Mouse (Mus musculus) intestine, embryonic 14.5 days (tissue): ENCODE measurements around the gene Fbxo6. TPM values are rescaled to one million over a fixed set of nuclear protein-coding genes. Genes with fewer than 3 reads are reported as not detected.

Experiments used
- ATAC-seq: fragments of 200-750 bp; cut with Nextera tagmentation; replicated peaks from 2 replicates; pipeline ENCODE4 v1.8.0; 2017; ENCODE audit warnings: low read depth, moderate number of reproducible peaks, moderate TSS enrichment, moderate library complexity; ENCODE audit not compliant: low FRiP score, low TSS enrichment
- DNase-seq: peaks from one replicate; pipeline ENCODE4 v3.0.0-alpha.2; 2018; ENCODE audit warnings: low spot score
- H3K27ac ChIP-seq: fragments of 300-500 bp; sonication (generic); 2 replicates; pipeline ENCODE4 v1.5.1; 2014; ENCODE audit warnings: low read depth, mild to moderate bottlenecking, control low read depth
- H3K27me3 ChIP-seq: fragments of 300-500 bp; sonication (generic); replicated peaks from 2 replicates; pipeline ENCODE4 v1.6.1; 2014; ENCODE audit warnings: low read length, control low read depth; ENCODE audit not compliant: control insufficient read depth, insufficient read depth
- H3K36me3 ChIP-seq: fragments of 300-500 bp; sonication (generic); 2 replicates; pipeline ENCODE4 v1.6.1; 2014; ENCODE audit warnings: low read length, control low read depth; ENCODE audit not compliant: control insufficient read depth, insufficient read depth
- H3K4me1 ChIP-seq: fragments of 300-500 bp; sonication (generic); replicated peaks from 2 replicates; pipeline ENCODE4 v1.6.1; 2014; ENCODE audit warnings: low read length, control low read depth, mixed read lengths; ENCODE audit not compliant: control insufficient read depth, insufficient read depth
- H3K4me2 ChIP-seq: fragments of 300-500 bp; sonication (generic); 2 replicates; pipeline ENCODE4 v1.6.1; 2014; ENCODE audit warnings: low read length
- H3K4me3 ChIP-seq: fragments of 300-500 bp; sonication (generic); 2 replicates; pipeline ENCODE4 v1.5.1; 2014; ENCODE audit warnings: low read depth, low read length, control low read depth, mixed read lengths
- H3K9ac ChIP-seq: fragments of 300-500 bp; sonication (generic); 2 replicates; pipeline ENCODE4 v1.6.1; 2014; ENCODE audit warnings: mild to moderate bottlenecking, low read length
- H3K9me3 ChIP-seq: fragments of 300-500 bp; sonication (generic); 2 replicates; pipeline ENCODE4 v1.6.1; 2016; ENCODE audit warnings: low read length, control low read depth; ENCODE audit not compliant: control insufficient read depth
- WGBS: fragments of 180-500 bp; shearing (Covaris S2); extraction: QIAGEN DNeasy Blood & Tissue Kit; methylation state at CpG from one replicate; pipeline ENCODE4 v1.1.7; 2014; 5-methylcytosine and 5-hydroxymethylcytosine counted together
- polyA plus RNA-seq: library from polyadenylated mRNA; unstranded; fragments of >200 nt; fragmentation: Nextera tagmentation; extraction: Ambion mirVana; gene quantifications from 2 replicates; pipeline ENCODE4 v1.2.1, GENCODE M21; 2014

Gene Fbxo6
- polyA plus RNA-seq, 1 experiment from 2014 or later = 12.6 TPM

DNA sequence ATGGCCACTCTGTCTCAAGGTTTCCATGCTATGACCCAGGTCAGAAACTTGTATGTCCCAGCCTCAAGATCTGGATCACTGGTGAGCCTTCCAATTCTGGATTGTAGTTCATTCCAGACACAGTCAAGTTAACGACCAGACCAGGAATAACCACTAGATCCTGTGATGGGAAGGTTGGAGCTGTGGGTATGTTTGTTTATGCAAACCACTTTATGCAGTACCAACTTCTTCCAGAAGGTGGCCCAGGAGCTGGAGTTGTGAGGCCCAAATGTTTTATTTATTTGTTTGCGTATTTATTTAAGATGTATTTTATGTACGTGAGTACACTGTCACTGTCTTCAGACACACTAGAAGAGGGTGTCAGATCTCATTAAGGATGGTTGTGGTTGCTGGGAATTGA lies 3.0 kb upstream of the Fbxo6 start:
- 58% methylated on average over 3 of the region's 3 CpGs for WGBS
- DNase-seq = no peak
- Histone ChIP-seq H3K27me3 (peaks cover 5% of the 10 kb centered on the region; the same call in 1 of the 2 replicates), H3K9me3 (no peaks in the 10 kb centered on the region), H3K36me3 (no peaks in the 10 kb centered on the region; the same call in 1 of the 2 replicates), H3K27ac (no peak overlapping the region), H3K9ac (no peak overlapping the region), H3K4me3 (no peak overlapping the region), H3K4me1 (no peaks in the 10 kb centered on the region; the same call in 1 of the 2 replicates), H3K4me2 (no peak overlapping the region)
- no peak for ATAC-seq

DNA sequence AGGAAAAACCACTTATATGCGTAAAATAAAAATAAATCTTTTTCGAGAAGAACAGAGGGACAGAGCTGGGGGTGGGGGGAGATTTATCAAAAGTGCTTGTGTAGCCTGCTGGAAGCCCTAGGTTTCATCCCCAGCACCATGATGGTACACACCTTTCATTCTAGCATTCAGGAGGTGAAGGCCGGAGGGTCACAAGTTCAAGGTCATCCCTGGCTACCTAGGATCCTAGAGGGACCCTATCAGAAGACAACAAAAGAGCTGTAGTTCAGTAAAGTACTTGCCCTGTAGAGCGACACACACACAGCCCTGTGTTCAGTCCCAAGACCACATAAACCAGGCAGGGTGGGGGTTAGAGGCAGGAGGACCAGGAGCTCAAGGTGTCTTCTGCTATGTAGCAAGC lies 2.1 kb upstream of the Fbxo6 start:
- Histone ChIP-seq H3K4me2 (no peak overlapping the region), H3K9me3 (no peaks in the 10 kb centered on the region), H3K9ac (no peak overlapping the region), H3K4me3 (no peak overlapping the region), H3K27ac (no peak overlapping the region), H3K27me3 (peaks cover 5% of the 10 kb centered on the region; the same call in 1 of the 2 replicates), H3K4me1 (no peaks in the 10 kb centered on the region; the same call in 1 of the 2 replicates), H3K36me3 (no peaks in the 10 kb centered on the region; the same call in 1 of the 2 replicates)
- 86% methylated on average over 4 of the region's 4 CpGs for WGBS
- ATAC-seq = no peak
- DNase-seq = no peak

DNA sequence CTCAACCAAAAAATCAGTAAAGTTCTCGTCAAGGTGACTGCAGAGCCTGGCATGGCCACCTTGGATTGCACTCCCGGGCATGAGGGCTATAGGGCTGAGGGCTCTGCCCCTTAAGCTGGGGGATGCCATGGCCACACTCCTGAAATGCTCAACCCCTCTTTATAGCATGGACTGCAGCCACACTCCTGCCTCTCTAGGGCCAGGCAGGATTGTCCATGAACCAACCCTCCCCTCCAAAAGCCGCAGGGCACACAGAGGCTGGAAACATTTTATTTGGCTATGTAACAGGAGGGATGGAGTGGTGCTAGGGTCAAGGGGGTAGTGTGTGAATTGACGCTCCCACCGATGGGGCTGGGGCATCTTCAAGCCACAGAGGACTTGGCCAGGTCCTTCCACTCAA lies 607 bp upstream of the Fbxo6 start:
- H3K9me3 ChIP-seq = no peaks in the 10 kb centered on the region
- H3K27ac ChIP-seq = no peak overlapping the region
- no peaks in the 10 kb centered on the region; the same call in 1 of the 2 replicates for H3K4me1 ChIP-seq
- H3K27me3 ChIP-seq = no peaks in the 10 kb centered on the region
- H3K36me3 ChIP-seq = no peaks in the 10 kb centered on the region; the same call in 1 of the 2 replicates
- no peak overlapping the region for H3K4me3 ChIP-seq
- 79% methylated on average over 5 of the region's 5 CpGs for WGBS
- ATAC-seq (no peak), DNase-seq (no peak)
- H3K9ac ChIP-seq = no peak overlapping the region
- no peak overlapping the region for H3K4me2 ChIP-seq

DNA sequence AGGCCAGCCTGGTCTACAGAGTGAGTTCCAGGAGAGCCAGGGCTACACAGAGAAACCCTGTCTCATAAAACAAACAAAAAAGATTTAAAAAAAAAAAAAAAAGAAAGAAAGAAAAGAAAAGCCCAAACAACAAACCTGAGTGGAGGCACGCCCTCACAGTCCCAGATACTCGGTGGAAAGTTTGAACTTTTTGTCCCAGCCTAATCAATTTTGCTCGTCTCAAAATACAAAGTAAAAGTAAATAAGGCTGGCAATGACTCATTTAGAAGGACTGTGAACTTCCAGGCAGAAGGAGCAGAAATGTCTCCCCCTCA lies 1.0 kb downstream of the Fbxo6 start:
- no peak overlapping the region; the same call in 1 of the 2 replicates for H3K9ac ChIP-seq
- DNase-seq (no peak), ATAC-seq (no peak; the same call in 1 of the 2 replicates)
- peak overlapping the region; percentile 57 for H3K4me3 ChIP-seq
- 0 out of 2 replicates have a peak overlapping the region, but pooled peaks have one; percentile 73 for H3K27ac ChIP-seq
- H3K4me1 ChIP-seq = no peaks in the 10 kb centered on the region; the same call in 1 of the 2 replicates
- H3K36me3 ChIP-seq = no peaks in the 10 kb centered on the region; the same call in 1 of the 2 replicates
- peak overlapping the region; percentile 96 for H3K4me2 ChIP-seq
- no peaks in the 10 kb centered on the region for H3K27me3 ChIP-seq
- WGBS = 23% methylated on average over 3 of the region's 3 CpGs
- H3K9me3 ChIP-seq = no peaks in the 10 kb centered on the region

DNA sequence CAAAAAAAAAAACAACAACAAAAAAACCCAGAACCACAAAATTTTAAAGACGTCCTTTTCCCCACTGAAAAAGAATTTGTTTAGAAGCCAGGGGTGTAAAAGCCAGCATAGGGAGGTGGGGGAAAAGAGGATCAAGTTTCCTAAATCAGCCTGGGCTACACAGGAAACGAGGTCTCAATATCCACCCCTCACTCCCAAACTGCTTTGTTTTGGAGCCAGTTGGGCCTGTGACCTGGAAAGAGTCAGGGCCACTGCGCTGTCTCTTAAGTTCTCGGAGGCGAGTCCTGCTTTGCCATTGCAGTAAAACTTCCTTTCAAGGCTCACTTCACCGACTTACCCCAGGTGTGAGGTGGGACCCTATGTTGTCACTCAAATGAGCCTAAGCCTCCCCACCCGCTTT lies 1.7 kb downstream of the Fbxo6 start:
- DNase-seq (no peak), ATAC-seq (no peak)
- H3K4me3 ChIP-seq = no peak overlapping the region
- H3K4me2 ChIP-seq = no peak overlapping the region
- 59% methylated on average over 7 of the region's 7 CpGs for WGBS
- no peaks in the 10 kb centered on the region for H3K27me3 ChIP-seq
- no peak overlapping the region for H3K9ac ChIP-seq
- H3K36me3 ChIP-seq = peaks cover 3% of the 10 kb centered on the region; the same call in 1 of the 2 replicates
- no peaks in the 10 kb centered on the region for H3K9me3 ChIP-seq
- no peaks in the 10 kb centered on the region; the same call in 1 of the 2 replicates for H3K4me1 ChIP-seq
- no peak overlapping the region for H3K27ac ChIP-seq

DNA sequence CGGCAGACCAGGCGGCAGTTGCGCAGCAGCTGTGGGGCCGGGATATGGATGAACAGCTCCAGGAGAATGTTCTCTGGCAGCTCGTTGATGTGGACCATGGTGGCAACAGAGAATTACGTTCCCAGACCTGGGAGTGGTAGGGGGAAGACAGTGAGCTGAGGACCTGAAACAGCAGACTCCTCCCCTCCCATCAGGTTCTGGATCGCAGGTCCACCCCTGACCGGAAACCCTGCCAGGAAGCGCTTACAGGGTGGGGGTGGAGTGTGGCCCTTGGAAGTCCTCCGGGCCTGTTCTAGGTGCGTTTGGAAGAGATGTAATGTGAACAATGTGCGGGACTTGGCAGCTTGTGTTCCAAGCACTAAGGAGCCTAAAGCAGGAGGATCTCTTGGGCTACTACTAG lies 2.4 kb downstream of the Fbxo6 start:
- Histone ChIP-seq H3K9ac (no peak overlapping the region), H3K27me3 (no peaks in the 10 kb centered on the region), H3K4me2 (no peak overlapping the region), H3K4me1 (no peaks in the 10 kb centered on the region; the same call in 1 of the 2 replicates), H3K36me3 (peaks cover 4% of the 10 kb centered on the region; the same call in 1 of the 2 replicates), H3K4me3 (no peak overlapping the region), H3K9me3 (no peaks in the 10 kb centered on the region), H3K27ac (no peak overlapping the region)
- WGBS = 52% methylated on average over 12 of the region's 12 CpGs
- no peak for ATAC-seq
- no peak for DNase-seq

DNA sequence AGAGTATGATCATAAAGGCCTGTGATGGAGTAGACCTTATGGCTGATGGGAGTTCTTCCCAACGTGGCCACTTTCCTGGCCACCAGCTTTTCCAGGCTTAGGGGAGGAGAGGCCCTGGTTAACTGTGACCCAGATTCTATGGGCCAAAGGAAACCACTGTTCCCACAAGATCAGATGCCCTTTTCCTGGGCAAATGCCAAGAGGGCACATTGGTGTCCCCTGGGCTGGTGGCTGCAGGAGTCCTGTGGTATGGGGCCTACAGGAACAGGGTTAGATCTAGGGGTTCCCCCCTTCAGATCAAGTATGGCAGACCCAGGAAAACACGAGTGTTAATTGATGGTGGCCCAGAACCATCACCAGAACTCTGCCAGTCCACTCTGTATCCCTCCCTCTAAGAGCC lies 4.2 kb downstream of the Fbxo6 start:
- Histone ChIP-seq H3K4me3 (no peak overlapping the region), H3K9me3 (no peaks in the 10 kb centered on the region), H3K4me1 (no peaks in the 10 kb centered on the region; the same call in 1 of the 2 replicates), H3K27me3 (no peaks in the 10 kb centered on the region), H3K36me3 (0 out of 2 replicates have a peak, but pooled peaks cover 4% of the 10 kb centered on the region), H3K27ac (no peak overlapping the region), H3K4me2 (no peak overlapping the region), H3K9ac (no peak overlapping the region)
- WGBS = 78% methylated on average over 2 of the region's 2 CpGs
- ATAC-seq (no peak), DNase-seq (no peak)

DNA sequence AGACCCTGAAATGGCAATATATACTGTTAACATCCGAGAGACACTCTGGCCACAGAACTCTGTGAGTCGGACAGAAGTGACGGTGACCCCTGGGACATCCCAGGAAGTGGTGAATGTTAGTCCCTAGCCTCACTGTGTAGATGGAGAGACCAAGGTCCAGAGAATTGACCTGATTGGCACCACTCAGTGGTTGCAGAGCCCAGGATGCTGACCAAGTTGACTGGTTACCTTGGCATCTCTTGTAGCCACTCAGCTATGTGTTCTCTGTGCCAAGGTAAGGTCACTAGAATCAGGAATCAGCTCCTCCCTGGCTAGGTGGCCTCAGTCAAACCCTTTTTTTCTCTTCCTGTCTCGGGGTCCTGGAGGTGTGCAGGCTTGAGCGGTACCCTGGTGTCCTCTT lies 8.2 kb downstream of the Fbxo6 start:
- no peak overlapping the region for H3K4me3 ChIP-seq
- WGBS = 83% methylated on average over 5 of the region's 5 CpGs
- no peak overlapping the region for H3K27ac ChIP-seq
- H3K27me3 ChIP-seq = peaks cover 3% of the 10 kb centered on the region
- ATAC-seq = no peak
- 0 out of 2 replicates have a peak, but pooled peaks cover 4% of the 10 kb centered on the region for H3K36me3 ChIP-seq
- H3K9me3 ChIP-seq = no peaks in the 10 kb centered on the region
- no peak for DNase-seq
- H3K4me1 ChIP-seq = peaks cover 5% of the 10 kb centered on the region; the same call in 1 of the 2 replicates
- H3K9ac ChIP-seq = no peak overlapping the region
- H3K4me2 ChIP-seq = no peak overlapping the region
